Mouse (Mus musculus): ENCODE results near the gene Dnaic1. TPM values are rescaled to one million over a fixed set of nuclear protein-coding genes. Genes with fewer than 3 reads are reported as not detected.
A peak's percentile ranks its signal among the peaks of the same experiment; 100 is the strongest.

Dnaic1 gene
- polyA plus RNA-seq, 1 experiment from 2014 or later: 3.5 TPM

DNA sequence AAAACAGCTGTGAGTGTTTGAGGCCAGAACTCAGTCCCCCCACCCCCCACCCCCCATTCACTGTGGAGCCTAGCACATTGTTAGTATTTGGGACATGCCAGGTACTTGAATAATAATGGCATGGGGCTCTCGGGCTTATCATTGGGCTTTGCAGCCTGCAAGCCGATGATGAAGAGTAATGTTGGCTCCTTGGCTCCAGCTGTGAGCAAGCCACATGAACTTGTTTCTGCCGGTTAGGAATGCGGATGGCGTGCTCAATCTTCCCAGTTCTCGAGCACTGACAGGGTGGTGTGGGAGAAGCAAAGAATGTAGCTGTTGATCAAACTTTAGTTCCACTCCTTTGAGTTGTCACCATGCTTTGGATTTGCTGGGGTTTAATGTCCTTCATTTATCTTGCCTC is 6.3 kb downstream of the Dnaic1 start:
- H3K27ac ChIP-seq: no peak overlapping the region
- no peak overlapping the region for H3K4me2 ChIP-seq
- peaks cover 4% of the 10 kb centered on the region; the same call in 1 of the 2 replicates for H3K27me3 ChIP-seq (replicated peaks)
- WGBS: 33% methylated on average over 6 of the region's 6 CpGs
- H3K4me1 ChIP-seq: peaks cover 13% of the 10 kb centered on the region
- no peak for ATAC-seq (replicated peaks)
- no peak overlapping the region for H3K9ac ChIP-seq
- H3K4me3 ChIP-seq: no peak overlapping the region
- no peaks in the 10 kb centered on the region for H3K36me3 ChIP-seq (replicated peaks)
- no peaks in the 10 kb centered on the region for H3K9me3 ChIP-seq

- Histone ChIP-seq H3K36me3 (replicated peaks) (no peaks in the 10 kb centered on the region), H3K4me1 (peaks cover 9% of the 10 kb centered on the region), H3K9ac (no peak overlapping the region), H3K9me3 (no peaks in the 10 kb centered on the region), H3K27me3 (replicated peaks) (no peaks in the 10 kb centered on the region), H3K4me2 (no peak overlapping the region), H3K27ac (0 out of 2 replicates have a peak overlapping the region, but pooled peaks have one; percentile 30), H3K4me3 (no peak overlapping the region)
- ATAC-seq (replicated peaks): no peak; the same call in 1 of the 2 replicates
- 52% methylated on average over 7 of the region's 7 CpGs for WGBS
Observed at GRCm38 (mm10) chr4:41583353-41583752, 13.8 kb downstream of the Dnaic1 start.

GRCm38 (mm10) chr4:41602818-41603217 is 33.2 kb downstream of the Dnaic1 start:
- H3K4me1 ChIP-seq: peaks cover 10% of the 10 kb centered on the region
- no peaks in the 10 kb centered on the region for H3K36me3 ChIP-seq (replicated peaks)
- no peak overlapping the region for H3K4me2 ChIP-seq
- no peak overlapping the region for H3K4me3 ChIP-seq
- H3K9me3 ChIP-seq: no peaks in the 10 kb centered on the region
- no peak for ATAC-seq (replicated peaks)
- H3K9ac ChIP-seq: no peak overlapping the region
- H3K27me3 ChIP-seq (replicated peaks): 0 out of 2 replicates have a peak, but pooled peaks cover 5% of the 10 kb centered on the region
- H3K27ac ChIP-seq: no peak overlapping the region
- 30% methylated on average over 4 of the region's 4 CpGs for WGBS

GRCm38 (mm10) chr4:41604476-41605396 is 35.2 kb downstream of the Dnaic1 start:
- Histone ChIP-seq H3K9me3 (no peaks in the 10 kb centered on the region), H3K27me3 (replicated peaks) (0 out of 2 replicates have a peak, but pooled peaks cover 5% of the 10 kb centered on the region), H3K36me3 (replicated peaks) (no peaks in the 10 kb centered on the region), H3K4me1 (peaks cover 14% of the 10 kb centered on the region), H3K4me2 (no peak overlapping the region), H3K4me3 (no peak overlapping the region), H3K9ac (no peak overlapping the region; the same call in 1 of the 2 replicates), H3K27ac (peak overlapping the region; percentile 46; the same call in 1 of the 2 replicates)
- ATAC-seq (replicated peaks): peak; percentile 75
- WGBS: 19% methylated on average over 8 of the region's 8 CpGs

DNA sequence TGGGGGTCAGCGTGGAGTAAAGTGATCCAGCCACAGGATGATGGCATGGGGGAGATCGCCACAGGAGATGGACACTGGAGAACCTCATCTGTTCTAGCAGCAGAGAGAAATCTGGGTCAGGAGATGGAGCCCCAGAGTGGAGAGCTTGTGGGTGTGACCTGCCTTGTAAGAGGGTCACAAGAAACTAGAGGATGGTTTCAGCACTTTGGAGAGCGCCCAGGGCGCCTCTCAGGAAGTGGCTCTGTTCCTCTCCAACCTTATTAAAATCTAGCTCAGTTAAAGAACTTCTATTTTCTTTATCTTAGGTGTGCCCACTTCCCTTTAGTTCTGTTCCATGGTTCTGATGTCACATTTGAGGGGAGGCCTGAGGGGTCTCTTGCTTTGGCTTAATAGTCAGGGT is 37.2 kb downstream of the Dnaic1 start:
- no peak overlapping the region for H3K4me2 ChIP-seq
- WGBS: 52% methylated on average over 4 of the region's 4 CpGs
- no peaks in the 10 kb centered on the region for H3K36me3 ChIP-seq (replicated peaks)
- H3K27me3 ChIP-seq (replicated peaks): 0 out of 2 replicates have a peak, but pooled peaks cover 5% of the 10 kb centered on the region
- H3K4me3 ChIP-seq: no peak overlapping the region
- H3K9ac ChIP-seq: no peak overlapping the region
- H3K9me3 ChIP-seq: no peaks in the 10 kb centered on the region
- peaks cover 23% of the 10 kb centered on the region for H3K4me1 ChIP-seq
- H3K27ac ChIP-seq: no peak overlapping the region
- no peak for ATAC-seq (replicated peaks)

DNA sequence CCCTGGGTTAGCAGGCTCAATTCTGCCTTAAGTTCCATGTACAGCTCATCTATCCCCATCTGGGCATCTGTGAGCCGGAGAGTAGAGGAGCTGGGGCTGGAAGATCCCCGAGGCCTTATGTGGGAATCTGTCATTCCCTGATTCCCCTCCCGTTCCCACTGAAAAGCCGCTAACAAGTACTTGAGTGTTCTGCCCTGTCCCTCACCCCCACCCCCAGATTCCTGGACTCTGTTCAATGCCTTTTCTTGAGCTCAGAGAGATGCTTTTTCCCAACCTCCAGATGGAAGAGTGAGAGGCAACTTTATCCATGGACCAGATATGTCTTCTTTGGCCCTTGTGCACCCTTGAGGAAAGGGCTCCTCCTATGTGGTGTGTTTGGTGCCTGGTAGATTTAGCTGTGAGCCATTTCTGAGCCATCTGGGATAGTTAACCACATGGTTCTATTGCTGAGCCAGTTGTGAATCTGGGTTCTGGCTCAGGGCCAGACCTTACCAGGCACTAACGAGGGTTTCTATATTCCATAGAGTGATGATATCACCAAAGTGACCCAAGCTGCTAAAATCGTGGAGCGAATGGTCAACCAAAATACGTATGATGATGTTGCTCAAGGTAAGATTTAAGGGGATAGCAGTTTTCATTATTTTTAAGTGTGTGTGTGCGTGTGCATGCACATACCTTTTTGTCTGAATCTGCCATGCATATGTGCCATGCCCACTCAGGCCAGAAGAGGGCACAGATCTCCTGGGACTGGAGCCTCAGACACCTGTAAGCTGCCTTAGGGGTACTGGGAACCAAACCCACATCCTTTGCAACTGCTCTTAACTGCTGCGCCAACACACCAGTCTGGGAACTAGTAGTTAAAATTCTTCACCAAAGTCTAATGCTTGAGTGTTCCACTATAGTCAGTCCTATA is 40.4 kb downstream of the Dnaic1 start:
- H3K9ac ChIP-seq: no peak overlapping the region
- no peaks in the 10 kb centered on the region for H3K9me3 ChIP-seq
- no peaks in the 10 kb centered on the region for H3K27me3 ChIP-seq (replicated peaks)
- no peak for ATAC-seq (replicated peaks)
- H3K36me3 ChIP-seq (replicated peaks): no peaks in the 10 kb centered on the region
- WGBS: 69% methylated on average over 10 of the region's 10 CpGs
- H3K4me1 ChIP-seq: peaks cover 35% of the 10 kb centered on the region
- no peak overlapping the region for H3K4me2 ChIP-seq
- H3K4me3 ChIP-seq: no peak overlapping the region
- H3K27ac ChIP-seq: no peak overlapping the region

DNA sequence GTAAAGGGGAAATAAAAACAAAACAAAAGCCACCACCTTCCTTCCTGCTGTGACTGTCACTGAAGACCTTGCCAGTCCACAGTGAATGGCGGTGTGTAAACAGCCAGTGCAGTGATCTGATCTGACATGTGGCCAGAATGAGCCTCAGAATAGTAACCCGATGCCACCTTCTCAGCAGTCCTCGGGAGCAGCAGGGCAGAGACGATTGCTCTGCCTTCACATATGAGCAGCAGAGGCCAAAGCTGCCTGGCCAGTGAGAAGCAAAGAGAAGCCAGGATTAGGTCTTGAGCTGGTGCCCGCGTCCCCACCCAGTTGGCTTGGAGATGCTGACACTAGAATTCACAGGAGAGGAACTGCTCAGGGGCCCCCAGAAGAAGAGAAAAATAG is 41.0 kb downstream of the Dnaic1 start:
- Histone ChIP-seq H3K27ac (no peak overlapping the region), H3K4me2 (no peak overlapping the region), H3K9me3 (no peaks in the 10 kb centered on the region), H3K27me3 (replicated peaks) (0 out of 2 replicates have a peak, but pooled peaks cover under 1% of the 10 kb centered on the region), H3K4me1 (peaks cover 39% of the 10 kb centered on the region), H3K9ac (no peak overlapping the region), H3K4me3 (no peak overlapping the region), H3K36me3 (replicated peaks) (no peaks in the 10 kb centered on the region)
- 28% methylated on average over 6 of the region's 6 CpGs for WGBS
- no peak for ATAC-seq (replicated peaks)

DNA sequence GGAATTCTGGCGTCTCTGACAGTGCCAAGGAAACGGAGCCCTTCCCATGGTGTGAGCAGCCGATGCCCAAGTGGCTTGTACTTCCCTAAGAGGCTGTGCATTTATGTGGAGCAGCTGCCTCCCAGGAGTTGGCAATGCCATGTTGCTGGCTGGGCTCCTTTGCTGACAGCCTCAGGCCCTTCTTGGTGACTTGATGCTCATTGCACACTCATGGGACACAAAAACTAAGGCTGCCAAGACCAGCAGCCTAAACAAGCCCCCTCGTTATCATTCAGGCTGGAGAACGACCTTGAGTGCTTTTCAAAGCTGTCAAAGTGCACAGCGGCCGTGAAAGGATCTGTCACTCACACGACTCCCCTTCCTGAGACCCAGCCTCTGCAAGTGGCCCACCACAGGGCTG is 42.6 kb downstream of the Dnaic1 start:
- no peak overlapping the region for H3K4me3 ChIP-seq
- no peaks in the 10 kb centered on the region for H3K9me3 ChIP-seq
- H3K4me1 ChIP-seq: peaks cover 39% of the 10 kb centered on the region
- no peaks in the 10 kb centered on the region for H3K36me3 ChIP-seq (replicated peaks)
- H3K27me3 ChIP-seq (replicated peaks): 0 out of 2 replicates have a peak, but pooled peaks cover 2% of the 10 kb centered on the region
- WGBS: 10% methylated on average over 8 of the region's 8 CpGs
- ATAC-seq (replicated peaks): peak; percentile 62
- H3K4me2 ChIP-seq: no peak overlapping the region
- no peak overlapping the region for H3K9ac ChIP-seq
- H3K27ac ChIP-seq: peak overlapping the region; percentile 69

DNA sequence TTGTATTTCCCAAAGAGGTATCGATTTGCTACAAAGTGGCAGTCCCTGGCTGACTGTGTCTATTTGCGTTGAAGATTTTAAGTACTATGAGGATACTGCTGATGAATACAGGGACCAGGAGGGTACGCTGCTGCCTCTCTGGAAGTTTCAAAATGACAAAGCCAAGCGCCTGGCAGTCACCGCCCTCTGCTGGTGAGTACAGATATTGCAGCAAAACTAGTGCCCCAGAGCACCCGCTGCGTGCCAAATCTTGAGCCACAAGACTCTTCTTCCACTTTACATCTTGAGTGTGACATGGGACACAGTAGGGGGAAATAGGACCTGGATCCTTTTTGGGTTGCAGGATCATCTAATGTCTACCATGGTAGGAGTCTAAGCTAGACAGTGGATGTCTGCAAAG is 44.6 kb downstream of the Dnaic1 start:
- H3K36me3 ChIP-seq (replicated peaks): no peaks in the 10 kb centered on the region
- no peak for ATAC-seq (replicated peaks)
- WGBS: 5% methylated on average over 7 of the region's 7 CpGs
- H3K27ac ChIP-seq: peak overlapping the region; percentile 27; the same call in 1 of the 2 replicates
- no peak overlapping the region for H3K9ac ChIP-seq
- H3K27me3 ChIP-seq (replicated peaks): 0 out of 2 replicates have a peak, but pooled peaks cover 2% of the 10 kb centered on the region
- peaks cover 53% of the 10 kb centered on the region for H3K4me1 ChIP-seq
- H3K4me3 ChIP-seq: no peak overlapping the region
- H3K4me2 ChIP-seq: no peak overlapping the region
- H3K9me3 ChIP-seq: no peaks in the 10 kb centered on the region

- peak overlapping the region; percentile 47 for H3K27ac ChIP-seq
- peak; percentile 76 for ATAC-seq (replicated peaks)
- H3K9ac ChIP-seq: no peak overlapping the region
- 0 out of 2 replicates have a peak, but pooled peaks cover 2% of the 10 kb centered on the region for H3K27me3 ChIP-seq (replicated peaks)
- WGBS: 53% methylated on average over 9 of the region's 9 CpGs
- H3K4me2 ChIP-seq: no peak overlapping the region
- no peak overlapping the region for H3K4me3 ChIP-seq
- peaks cover 50% of the 10 kb centered on the region for H3K4me1 ChIP-seq
- no peaks in the 10 kb centered on the region for H3K9me3 ChIP-seq
- no peaks in the 10 kb centered on the region for H3K36me3 ChIP-seq (replicated peaks)
Observed at GRCm38 (mm10) chr4:41615661-41616599, 46.4 kb downstream of the Dnaic1 start.
